Mouse (Mus musculus): ENCODE results near the gene Dis3. TPM values are rescaled to one million over a fixed set of nuclear protein-coding genes. Genes with fewer than 3 reads are reported as not detected.
"Not testable (repeated sequence)": the region's sequence is repeated elsewhere in the genome, so short reads cannot be mapped to it uniquely, and the experiment has no call there.

The Dis3 gene
- polyA plus RNA-seq, 1 experiment: 86.8 TPM

- no peak for TF ChIP-seq POLR2A (IDR thresholded peaks at IDR 0.05; ENCODE audit: insufficient read depth, low read length)
- no peak for TF ChIP-seq CTCF (IDR thresholded peaks at IDR 0.05; ENCODE audit: low read depth, low read length)
- no peak for TF ChIP-seq EP300 (IDR thresholded peaks at IDR 0.05; ENCODE audit: insufficient read depth, low read depth, low read length)
- no peaks in the 10 kb centered on the region for H3K9me3 ChIP-seq (replicated peaks; ENCODE audit: control insufficient read depth, insufficient read depth, low read length, poor library complexity, severe bottlenecking)
- 0 out of 2 replicates have a peak, but pooled peaks cover 3% of the 10 kb centered on the region for H3K36me3 ChIP-seq (ENCODE audit: control insufficient read depth, insufficient read depth, low read length, poor library complexity, severe bottlenecking)
- H3K27me3 ChIP-seq (ENCODE audit: control insufficient read depth, insufficient read depth, low read length, poor library complexity, severe bottlenecking): no peaks in the 10 kb centered on the region
- H3K4me1 ChIP-seq (ENCODE audit: control insufficient read depth, insufficient read depth, low read length): no peaks in the 10 kb centered on the region
- H3K9ac ChIP-seq (ENCODE audit: low read depth, poor library complexity, severe bottlenecking): 0 out of 2 replicates have a peak overlapping the region, but pooled peaks have one; percentile 95
- H3K4me3 ChIP-seq (ENCODE audit: low read depth, low read length): peak overlapping the region; percentile 18; the same call in 1 of the 2 replicates
- H3K27ac ChIP-seq (ENCODE audit: insufficient read depth, low read length): no peak overlapping the region
These were observed 56.1 kb downstream of the Dis3 start for GRCm38 (mm10) chr14:99043499-99043898.

GRCm38 (mm10) chr14:99041416-99041815, 58.2 kb downstream of the Dis3 start:
- Histone ChIP-seq H3K27me3 (ENCODE audit: control insufficient read depth, insufficient read depth, low read length, poor library complexity, severe bottlenecking) (no peaks in the 10 kb centered on the region), H3K9me3 (replicated peaks; ENCODE audit: control insufficient read depth, insufficient read depth, low read length, poor library complexity, severe bottlenecking) (no peaks in the 10 kb centered on the region), H3K27ac (ENCODE audit: insufficient read depth, low read length) (no peak overlapping the region), H3K9ac (ENCODE audit: low read depth, poor library complexity, severe bottlenecking) (no peak overlapping the region), H3K4me3 (ENCODE audit: low read depth, low read length) (no peak overlapping the region), H3K36me3 (ENCODE audit: control insufficient read depth, insufficient read depth, low read length, poor library complexity, severe bottlenecking) (peaks cover 7% of the 10 kb centered on the region; the same call in 1 of the 2 replicates), H3K4me1 (ENCODE audit: control insufficient read depth, insufficient read depth, low read length) (no peaks in the 10 kb centered on the region)
- TF ChIP-seq EP300 (IDR thresholded peaks at IDR 0.05; ENCODE audit: insufficient read depth, low read depth, low read length) (no peak), POLR2A (IDR thresholded peaks at IDR 0.05; ENCODE audit: insufficient read depth, low read length) (no peak), CTCF (IDR thresholded peaks at IDR 0.05; ENCODE audit: low read depth, low read length) (no peak)

- peak; percentile 93 for TF ChIP-seq EP300 (IDR thresholded peaks at IDR 0.05; ENCODE audit: insufficient read depth, low read depth, low read length)
- peak overlapping the region; percentile 6; the same call in 1 of the 2 replicates for H3K4me3 ChIP-seq (ENCODE audit: low read depth, low read length)
These were observed 60.3 kb downstream of the Dis3 start for GRCm38 (mm10) chr14:99039308-99039707.

GRCm38 (mm10) chr14:99037703-99038102, 61.9 kb downstream of the Dis3 start:
- no peak overlapping the region for H3K9ac ChIP-seq (ENCODE audit: low read depth, poor library complexity, severe bottlenecking)
- H3K4me3 ChIP-seq (ENCODE audit: low read depth, low read length): no peak overlapping the region
- no peaks in the 10 kb centered on the region for H3K4me1 ChIP-seq (ENCODE audit: control insufficient read depth, insufficient read depth, low read length)
- TF ChIP-seq CTCF (IDR thresholded peaks at IDR 0.05; ENCODE audit: low read depth, low read length) (no peak), POLR2A (IDR thresholded peaks at IDR 0.05; ENCODE audit: insufficient read depth, low read length) (no peak), EP300 (IDR thresholded peaks at IDR 0.05; ENCODE audit: insufficient read depth, low read depth, low read length) (no peak)
- no peaks in the 10 kb centered on the region for H3K27me3 ChIP-seq (ENCODE audit: control insufficient read depth, insufficient read depth, low read length, poor library complexity, severe bottlenecking)
- H3K27ac ChIP-seq (ENCODE audit: insufficient read depth, low read length): no peak overlapping the region
- H3K36me3 ChIP-seq (ENCODE audit: control insufficient read depth, insufficient read depth, low read length, poor library complexity, severe bottlenecking): peaks cover 15% of the 10 kb centered on the region
- H3K9me3 ChIP-seq (replicated peaks; ENCODE audit: control insufficient read depth, insufficient read depth, low read length, poor library complexity, severe bottlenecking): no peaks in the 10 kb centered on the region

More at GRCm38 (mm10) chr14:99039308-99039707, 60.3 kb downstream of the Dis3 start:
- H3K9me3 ChIP-seq (replicated peaks; ENCODE audit: control insufficient read depth, insufficient read depth, low read length, poor library complexity, severe bottlenecking); H3K4me1 ChIP-seq (ENCODE audit: control insufficient read depth, insufficient read depth, low read length); H3K9ac ChIP-seq (ENCODE audit: low read depth, poor library complexity, severe bottlenecking); H3K27me3 ChIP-seq (ENCODE audit: control insufficient read depth, insufficient read depth, low read length, poor library complexity, severe bottlenecking): not testable (repeated sequence)
- Histone ChIP-seq H3K36me3 (ENCODE audit: control insufficient read depth, insufficient read depth, low read length, poor library complexity, severe bottlenecking) (peaks cover 13% of the 10 kb centered on the region), H3K27ac (ENCODE audit: insufficient read depth, low read length) (peak overlapping the region; percentile 74)

GRCm38 (mm10) chr14:99036039-99036438, 63.5 kb downstream of the Dis3 start:
- TF ChIP-seq EP300 (IDR thresholded peaks at IDR 0.05; ENCODE audit: insufficient read depth, low read depth, low read length): no peak
- TF ChIP-seq POLR2A (IDR thresholded peaks at IDR 0.05; ENCODE audit: insufficient read depth, low read length): no peak
- TF ChIP-seq CTCF (IDR thresholded peaks at IDR 0.05; ENCODE audit: low read depth, low read length): no peak
- no peak overlapping the region for H3K9ac ChIP-seq (ENCODE audit: low read depth, poor library complexity, severe bottlenecking)
- no peak overlapping the region for H3K4me3 ChIP-seq (ENCODE audit: low read depth, low read length)
- H3K27me3 ChIP-seq (ENCODE audit: control insufficient read depth, insufficient read depth, low read length, poor library complexity, severe bottlenecking): no peaks in the 10 kb centered on the region
- H3K36me3 ChIP-seq (ENCODE audit: control insufficient read depth, insufficient read depth, low read length, poor library complexity, severe bottlenecking): peaks cover 15% of the 10 kb centered on the region
- H3K4me1 ChIP-seq (ENCODE audit: control insufficient read depth, insufficient read depth, low read length): no peaks in the 10 kb centered on the region
- no peak overlapping the region for H3K27ac ChIP-seq (ENCODE audit: insufficient read depth, low read length)
- H3K9me3 ChIP-seq (replicated peaks; ENCODE audit: control insufficient read depth, insufficient read depth, low read length, poor library complexity, severe bottlenecking): peaks cover 3% of the 10 kb centered on the region; the same call in 1 of the 2 replicates

- not testable (repeated sequence) for H3K4me3 ChIP-seq (ENCODE audit: low read depth, low read length); H3K9ac ChIP-seq (ENCODE audit: low read depth, poor library complexity, severe bottlenecking); H3K27me3 ChIP-seq (ENCODE audit: control insufficient read depth, insufficient read depth, low read length, poor library complexity, severe bottlenecking); H3K9me3 ChIP-seq (replicated peaks; ENCODE audit: control insufficient read depth, insufficient read depth, low read length, poor library complexity, severe bottlenecking); H3K27ac ChIP-seq (ENCODE audit: insufficient read depth, low read length); H3K4me1 ChIP-seq (ENCODE audit: control insufficient read depth, insufficient read depth, low read length)
- H3K36me3 ChIP-seq (ENCODE audit: control insufficient read depth, insufficient read depth, low read length, poor library complexity, severe bottlenecking): peaks cover 15% of the 10 kb centered on the region
These were observed 64.7 kb downstream of the Dis3 start for GRCm38 (mm10) chr14:99034851-99035250.

Data from ES-Bruce4 (cell line).